Mouse (Mus musculus): ENCODE measurements at regions not wholly inside any gene's neighbourhood (a gene's known extent, or its start where the extent isn't known, plus 50 kb on each side); places are given as distances from the start of the nearest gene placed in this dataset.

DNA sequence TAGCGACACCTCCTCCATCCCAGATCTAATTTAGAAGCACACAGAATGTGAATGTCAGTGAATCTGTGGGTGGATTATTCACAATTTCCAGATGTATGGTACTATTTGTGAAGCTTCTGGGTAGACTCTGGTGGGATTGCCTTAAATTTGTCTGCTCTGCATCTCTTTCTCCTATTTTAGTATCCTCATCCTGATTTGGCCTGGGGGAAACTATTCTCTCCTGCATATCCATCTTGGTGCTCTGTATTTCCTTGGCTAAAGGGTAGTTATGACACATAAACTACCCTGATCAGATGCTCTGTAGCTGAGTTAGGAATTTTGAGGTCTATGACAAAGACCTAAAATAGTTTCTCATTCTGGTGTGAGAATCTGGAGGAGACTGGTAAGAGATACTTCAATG lies 136.4 kb upstream of the Ccng1 start:
- TF ChIP-seq CTCF (IDR thresholded peaks at IDR 0.05; ENCODE audit: insufficient read depth, low read depth, low read length) (no peak), POLR2A (IDR thresholded peaks at IDR 0.05; ENCODE audit: insufficient read depth, low read depth, low read length) (no peak)

All from olfactory bulb, adult 2 months (tissue).